Mouse (Mus musculus): ENCODE measurements around the gene Olfr1053. TPM values are rescaled to one million over a fixed set of nuclear protein-coding genes. Genes with fewer than 3 reads are reported as not detected.

The Olfr1053 gene
- not detected in 2 replicates for polyA plus RNA-seq (2012; ENCODE audit: low replicate concordance)

DNA sequence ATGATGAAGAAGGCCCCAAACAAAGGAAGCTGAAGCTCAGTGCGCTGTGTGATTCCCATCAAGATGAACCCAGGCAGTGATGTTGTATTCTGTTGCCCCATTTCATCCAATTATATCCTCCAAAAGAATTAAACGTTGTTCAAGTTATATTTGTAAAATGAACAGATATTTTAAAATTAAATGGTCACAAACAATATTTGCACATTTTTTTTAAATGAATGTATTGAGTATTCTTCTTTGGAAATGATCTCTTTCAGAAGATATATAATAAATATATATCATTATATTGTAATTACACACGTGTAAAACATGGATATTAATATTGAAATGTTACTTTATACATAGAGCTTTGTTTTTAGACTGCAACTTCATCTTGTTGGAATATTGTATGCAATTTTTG, at the start of gene Olfr1053:
Olfr1053 (minus strand) TSS at position 101 of the 400 bp plus-strand sequence.

DNA sequence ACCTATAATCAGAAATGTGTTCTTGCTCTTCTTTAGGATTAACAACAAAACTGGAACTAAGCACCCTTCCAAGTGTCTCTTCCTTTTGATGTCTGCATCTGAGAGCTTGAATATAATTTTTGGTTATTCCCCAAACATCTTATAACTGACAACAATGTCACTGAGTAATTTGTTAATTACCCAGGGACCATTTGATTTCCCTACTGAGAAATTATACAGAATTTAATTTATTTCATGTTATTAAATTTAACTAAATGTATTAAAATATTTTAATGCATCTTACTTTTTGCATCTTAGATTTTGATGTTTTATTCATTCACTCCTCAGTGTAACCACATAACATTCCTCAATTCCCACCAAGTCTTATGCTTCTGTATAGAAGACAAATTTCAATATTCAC, 47.3 kb upstream of the Olfr1053 start, which contains the start of gene Olfr1056:
Olfr1056 (minus strand) TSS at position 101 of the 400 bp plus-strand sequence.

DNA sequence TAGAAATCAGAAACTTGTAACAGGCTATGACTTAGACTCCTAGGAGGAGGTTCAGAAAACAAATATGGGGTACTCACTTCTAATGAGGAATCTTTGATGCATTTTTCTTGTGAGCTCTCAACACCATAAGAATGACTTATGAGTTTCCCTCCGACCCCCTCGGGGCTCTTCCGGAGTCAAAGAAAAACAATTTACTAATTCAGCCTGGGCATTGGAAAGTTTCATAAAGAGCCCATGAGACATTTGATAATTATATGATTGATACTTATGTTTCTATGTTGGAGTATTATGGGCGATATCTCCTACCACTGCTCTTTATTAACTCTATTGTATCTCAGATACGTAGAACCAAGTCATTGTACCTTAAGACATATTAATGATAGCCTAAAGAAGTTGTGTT, 35.1 kb upstream of the Olfr1053 start, which contains the start of gene Olfr1055:
Olfr1055 (minus strand) TSS at position 101 of the 400 bp plus-strand sequence.

DNA sequence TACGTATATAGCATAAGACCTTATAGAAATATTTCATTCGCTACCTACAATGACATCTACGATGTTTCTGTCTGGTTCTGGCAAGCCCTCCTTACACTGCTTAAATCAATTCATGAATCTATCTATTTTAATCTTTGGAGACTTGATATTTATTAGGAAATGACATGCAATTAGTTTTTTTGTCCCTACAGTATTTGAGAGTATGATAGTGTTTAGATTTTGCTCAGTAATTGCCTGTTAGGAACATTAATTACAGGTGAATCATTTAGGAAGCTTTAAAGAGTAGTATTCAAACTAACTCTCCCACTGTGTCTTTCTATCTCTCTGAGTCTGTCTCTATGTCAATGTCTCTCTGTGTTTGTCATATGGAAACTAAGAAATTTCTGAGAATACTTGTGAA, 20.2 kb upstream of the Olfr1053 start, which contains the start of gene Olfr1054:
Olfr1054 (minus strand) TSS at position 101 of the 400 bp plus-strand sequence.

DNA sequence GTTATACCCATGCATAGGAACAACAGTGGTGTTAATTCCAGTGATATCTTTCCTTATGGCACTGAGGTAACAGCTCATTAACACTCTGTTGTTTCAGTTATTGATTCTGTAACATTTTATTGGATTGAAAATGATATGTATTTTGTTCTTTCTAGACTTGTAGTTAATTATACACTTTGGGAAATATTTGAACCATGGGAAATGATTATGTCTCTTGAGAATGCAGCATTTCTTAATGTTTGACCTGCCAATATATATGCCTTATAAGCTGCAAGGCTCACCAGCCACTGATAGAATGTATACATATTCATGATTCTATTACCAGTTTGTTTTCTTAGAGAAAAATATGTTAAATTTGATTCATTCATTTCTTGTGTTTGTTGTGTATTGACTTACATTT, 22.9 kb downstream of the Olfr1053 start, which contains the start of gene Olfr1052:
Olfr1052 (plus strand) TSS at position 301 of the 400 bp plus-strand sequence.

DNA sequence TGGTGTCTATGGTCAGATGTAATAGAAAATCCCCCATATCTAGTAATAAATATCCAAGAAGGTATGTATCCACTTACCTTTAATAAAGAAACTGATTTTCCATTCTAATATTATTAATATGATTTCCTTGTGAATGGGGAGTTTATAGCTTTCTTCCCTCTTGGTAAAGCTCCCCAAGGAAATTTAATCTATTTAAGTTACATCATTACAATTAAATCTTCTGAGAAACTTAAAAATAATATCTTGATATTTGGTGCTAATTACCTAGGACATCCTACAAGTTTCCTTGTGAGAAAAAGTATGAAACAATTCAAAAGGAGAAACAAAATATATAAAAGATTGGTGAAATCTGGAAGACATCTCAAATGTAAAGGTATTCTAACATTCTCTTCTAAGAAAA, 36.1 kb downstream of the Olfr1053 start, which contains the start of gene Olfr1051:
Olfr1051 (minus strand) TSS at position 101 of the 400 bp plus-strand sequence.

Other genes with a start within 250 kb of the Olfr1053 start
- not detected in 2 replicates for gene Olfr1036, start 241.3 kb downstream of the Olfr1053 start, polyA plus RNA-seq (2012; ENCODE audit: low replicate concordance)
- not detected in 2 replicates for gene Olfr1037, start 227.9 kb downstream of the Olfr1053 start, polyA plus RNA-seq (2012; ENCODE audit: low replicate concordance)
- not detected in 2 replicates for gene Olfr1039, start 179.4 kb downstream of the Olfr1053 start, polyA plus RNA-seq (2012; ENCODE audit: low replicate concordance)
- gene Olfr1040, start 168.6 kb downstream of the Olfr1053 start, polyA plus RNA-seq (2012; ENCODE audit: low replicate concordance), result not detected in 2 replicates
- not detected in 2 replicates for gene Olfr1042, start 153.4 kb downstream of the Olfr1053 start, polyA plus RNA-seq (2012; ENCODE audit: low replicate concordance)
- gene Olfr1043, start 147.8 kb downstream of the Olfr1053 start, polyA plus RNA-seq (2012; ENCODE audit: low replicate concordance), result 0.19 TPM in 1 of 2 replicates, not detected in the other
- not detected in 2 replicates for gene Olfr1044, start 137.5 kb downstream of the Olfr1053 start, polyA plus RNA-seq (2012; ENCODE audit: low replicate concordance)
- not detected in 2 replicates for gene Olfr52, start 129.6 kb downstream of the Olfr1053 start, polyA plus RNA-seq (2012; ENCODE audit: low replicate concordance)
- not detected in 2 replicates for gene Olfr1045, start 112.3 kb downstream of the Olfr1053 start, polyA plus RNA-seq (2012; ENCODE audit: low replicate concordance)
- gene Olfr1046, start 96.0 kb downstream of the Olfr1053 start, polyA plus RNA-seq (2012; ENCODE audit: low replicate concordance), result not detected in 2 replicates
- gene Olfr1047, start 83.9 kb downstream of the Olfr1053 start, polyA plus RNA-seq (2012; ENCODE audit: low replicate concordance), result not detected in 2 replicates
- gene Olfr1048, start 75.0 kb downstream of the Olfr1053 start, polyA plus RNA-seq (2012; ENCODE audit: low replicate concordance), result not detected in 2 replicates
- not detected in 2 replicates for gene Olfr1049, start 57.0 kb downstream of the Olfr1053 start, polyA plus RNA-seq (2012; ENCODE audit: low replicate concordance)
- not detected in 2 replicates for gene Olfr1051, start 36.2 kb downstream of the Olfr1053 start, polyA plus RNA-seq (2012; ENCODE audit: low replicate concordance)
- gene Olfr1052, start 22.8 kb downstream of the Olfr1053 start, polyA plus RNA-seq (2012; ENCODE audit: low replicate concordance), result not detected in 2 replicates
- gene Olfr1054, start 20.1 kb upstream of the Olfr1053 start, polyA plus RNA-seq (2012; ENCODE audit: low replicate concordance), result not detected in 2 replicates
- not detected in 2 replicates for gene Olfr1055, start 35.0 kb upstream of the Olfr1053 start, polyA plus RNA-seq (2012; ENCODE audit: low replicate concordance)
- gene Olfr1056, start 47.2 kb upstream of the Olfr1053 start, polyA plus RNA-seq (2012; ENCODE audit: low replicate concordance), result not detected in 2 replicates
- not detected in 2 replicates for gene Olfr1057, start 63.1 kb upstream of the Olfr1053 start, polyA plus RNA-seq (2012; ENCODE audit: low replicate concordance)
- gene Olfr1058, start 73.3 kb upstream of the Olfr1053 start, polyA plus RNA-seq (2012; ENCODE audit: low replicate concordance), result not detected in 2 replicates
- not detected in 2 replicates for gene Olfr1061, start 98.8 kb upstream of the Olfr1053 start, polyA plus RNA-seq (2012; ENCODE audit: low replicate concordance)
- gene Olfr1062, start 111.5 kb upstream of the Olfr1053 start, polyA plus RNA-seq (2012; ENCODE audit: low replicate concordance), result not detected in 2 replicates
- gene Olfr1065, start 135.3 kb upstream of the Olfr1053 start, polyA plus RNA-seq (2012; ENCODE audit: low replicate concordance), result not detected in 2 replicates
- gene Olfr1066, start 141.0 kb upstream of the Olfr1053 start, polyA plus RNA-seq (2012; ENCODE audit: low replicate concordance), result not detected in 2 replicates
- gene Olfr228, start 172.1 kb upstream of the Olfr1053 start, polyA plus RNA-seq (2012; ENCODE audit: low replicate concordance), result not detected in 2 replicates
- not detected in 2 replicates for gene Olfr1076, start 193.2 kb upstream of the Olfr1053 start, polyA plus RNA-seq (2012; ENCODE audit: low replicate concordance)
- gene Olfr1079, start 227.2 kb upstream of the Olfr1053 start, polyA plus RNA-seq (2012; ENCODE audit: low replicate concordance), result not detected in 2 replicates
- not detected in 2 replicates for gene Olfr1080, start 243.0 kb upstream of the Olfr1053 start, polyA plus RNA-seq (2012; ENCODE audit: low replicate concordance)